Mouse (Mus musculus): Measurements from ENCODE around the gene Filip1.

DNA sequence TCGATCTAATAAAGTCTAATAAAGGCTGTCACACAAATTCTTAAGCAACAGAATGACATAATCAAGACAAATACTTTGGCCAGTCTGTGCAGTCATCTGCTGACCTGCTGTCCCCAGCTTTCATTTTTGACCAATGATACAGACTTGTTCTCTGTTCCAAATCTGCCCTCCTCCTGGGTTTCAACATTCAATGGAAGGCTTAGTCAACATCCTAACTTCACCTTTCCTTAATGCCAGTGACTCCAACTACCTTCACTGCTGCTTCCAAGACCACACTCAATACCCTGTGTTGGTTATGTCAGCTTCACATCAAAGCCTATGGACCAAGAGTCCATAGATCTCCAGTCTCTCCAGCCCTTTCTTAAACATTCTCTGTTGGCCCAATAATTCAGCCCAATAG is 120.5 kb downstream of the Filip1 start:
- no peak for TF ChIP-seq POLR2A (IDR thresholded peaks at IDR 0.05; ENCODE audit: low read depth, low read length)
- no peak for TF ChIP-seq CTCF (IDR thresholded peaks at IDR 0.05; ENCODE audit: extremely low read depth, insufficient read depth, insufficient read length, insufficient replicate concordance)

Data from spleen, adult 2 months (tissue).